In the genomic region with DNA sequence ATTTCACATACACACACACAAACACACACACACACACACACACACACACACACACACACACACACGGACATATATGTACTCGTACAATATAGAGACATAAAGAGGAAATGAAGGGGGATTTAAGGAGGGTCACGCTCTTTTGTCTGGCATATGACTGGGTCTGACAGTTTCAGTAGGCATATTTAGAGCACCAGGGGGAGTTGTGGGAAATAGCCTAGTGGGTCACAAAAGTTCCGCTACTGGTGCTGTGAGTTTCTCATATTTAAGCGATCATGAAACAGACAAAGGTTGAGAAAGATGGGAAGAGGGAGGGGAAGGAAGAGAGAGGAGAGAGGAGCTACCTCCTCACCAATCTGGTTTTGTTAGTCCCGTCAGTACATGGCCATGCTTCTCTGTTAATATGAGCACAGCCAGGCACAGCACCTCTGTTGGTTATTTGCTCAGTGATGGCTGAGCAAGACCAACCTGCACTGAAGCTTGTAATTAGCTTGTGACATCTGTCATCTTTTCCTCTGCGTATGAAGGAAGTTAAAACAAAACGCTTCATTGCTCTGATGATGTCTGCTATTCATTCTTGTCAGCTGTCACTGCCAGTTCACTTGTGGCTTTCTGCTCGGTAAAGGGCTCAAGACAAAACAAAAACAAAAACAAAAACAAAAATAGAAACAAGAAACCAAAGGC, we compare ENCODE assay signal across 26 mouse cellular contexts. TPM values are rescaled to one million over a fixed set of nuclear protein-coding genes. Genes with fewer than 3 reads are reported as not detected.
A peak's percentile ranks its signal among the peaks of the same experiment; 100 is the strongest.
DNase-seq lines count a peak whose midpoint lies in the region; ATAC-seq and TF ChIP-seq lines count a peak whose summit lies in the region.
"Had no signal": no experiment of that assay in that cellular context is flagged by ENCODE, and none has a peak within 500 bp of the region (broad histone marks: within the 10 kb centered on the region; RNA-seq: fewer than 3 reads in every experiment).

No protein-coding gene starts in this region.

- peaks cover 8% of the 10 kb centered on the region for H3K4me1 ChIP-seq in hindbrain, embryonic 16.5 days (ENCODE audit: control insufficient read depth, insufficient read depth, low read depth, low read length)
- peaks cover 11% of the 10 kb centered on the region for H3K4me1 ChIP-seq in hindbrain, embryonic 10.5 days (replicated peaks)
- peaks cover 3 to 26% of the 10 kb centered on the region in 2 experiments for H3K4me1 ChIP-seq in CH12.LX (ENCODE audit: control insufficient read depth in 1 of 2, insufficient read depth in 2 of 2)

- H3K27me3 ChIP-seq in hindbrain, embryonic 16.5 days (replicated peaks; ENCODE audit: control insufficient read depth, insufficient read depth, low read length): no peaks in the 10 kb centered on the region
- H3K27me3 ChIP-seq in hindbrain, embryonic 10.5 days (ENCODE audit: insufficient read depth, poor library complexity, severe bottlenecking): peaks cover 14% of the 10 kb centered on the region
- peaks cover 7% of the 10 kb centered on the region for H3K27me3 ChIP-seq in CH12.LX (replicated peaks)
- H3K27me3 ChIP-seq in splenic B cell, adult 2 months (ENCODE audit: control insufficient read depth, insufficient read depth, low read length, poor library complexity, severe bottlenecking): no peaks in the 10 kb centered on the region
- H3K27me3 ChIP-seq: limb, embryonic 12.5 days; neural tube, embryonic 12.5 days had no signal

- 72% methylated on average over 9 of the region's 9 CpGs for WGBS in hindbrain, embryonic 16.5 days
- WGBS in hindbrain, embryonic 10.5 days: 84% methylated on average over 9 of the region's 9 CpGs

- H3K36me3 ChIP-seq in hindbrain, embryonic 16.5 days (ENCODE audit: control insufficient read depth, insufficient read depth, low read length): no peaks in the 10 kb centered on the region
- no peaks in the 10 kb centered on the region for H3K36me3 ChIP-seq in hindbrain, embryonic 10.5 days
- H3K36me3 ChIP-seq in CH12.LX (replicated peaks in 1 of 2; ENCODE audit: control insufficient read depth in 1 of 2, insufficient read depth in 1 of 2, low read length in 1 of 2): no peaks in the 10 kb centered on the region
- H3K36me3 ChIP-seq in splenic B cell, adult 2 months (ENCODE audit: control insufficient read depth, insufficient read depth, low read length, poor library complexity, severe bottlenecking): no peaks in the 10 kb centered on the region
- H3K36me3 ChIP-seq: forebrain, embryonic 10.5 days; limb, embryonic 12.5 days; liver, embryonic 12.5 days; midbrain, embryonic 12.5 days; neural tube, embryonic 12.5 days had no signal

- dilution Hi-C loops in CH12.LX (cut with MboI; ENCODE audit: extremely low pct_ligation_motif_present, extremely low pct_unique_long_range_greater_than_20kb, low sequenced_read_pairs): no loop called here

- H3K4me2 ChIP-seq in hindbrain, embryonic 16.5 days (ENCODE audit: low read length): no peak overlapping the region
- peak overlapping the region; percentile 25; the same call in 1 of the 2 replicates for H3K4me2 ChIP-seq in CH12.LX (ENCODE audit: insufficient read depth, low read depth, poor library complexity, severe bottlenecking)
- H3K4me2 ChIP-seq: heart, embryonic 11.5 days; hindbrain, embryonic 14.5 days; limb, embryonic 12.5 days; liver, embryonic 12.5 days; midbrain, embryonic 12.5 days; neural tube, embryonic 12.5 days had no signal

- in situ Hi-C loops in CH12.LX (cut with MboI; ENCODE audit: low pct_ligation_motif_present, low pct_unique_long_range_greater_than_20kb, low sequenced_read_pairs): no loop called here

- no peak; the same call in 1 of the 2 replicates for TF ChIP-seq EP300 in CH12.LX (IDR thresholded peaks at IDR 0.05; ENCODE audit: low read length)

- ATAC-seq in hindbrain, embryonic 16.5 days: peak; percentile 63; the same call in 1 of the 2 replicates
- no peak for ATAC-seq in activated CD4-positive, CD25-positive, alpha-beta regulatory T cell, adult 4 months
- ATAC-seq: intestine, postnatal 0 days; liver, embryonic 12.5 days had no signal

- TF ChIP-seq POLR2A in CH12.LX (IDR thresholded peaks at IDR 0.05; ENCODE audit: low read depth, low read length): no peak

- no peak overlapping the region for H3K9ac ChIP-seq in hindbrain, embryonic 16.5 days (ENCODE audit: low read depth, low read length)
- H3K9ac ChIP-seq in CH12.LX (ENCODE audit: insufficient read depth, low read depth): no peak overlapping the region
- H3K9ac ChIP-seq: hindbrain, embryonic 14.5 days; limb, embryonic 12.5 days; liver, embryonic 12.5 days; midbrain, embryonic 12.5 days; neural tube, embryonic 12.5 days had no signal

- H3K79me2 ChIP-seq in CH12.LX (replicated peaks; ENCODE audit: control insufficient read depth, extremely low read depth, insufficient read depth, poor library complexity, severe bottlenecking): no peaks in the 10 kb centered on the region

- DNase-seq in hindbrain, embryonic 10.5 days (ENCODE audit: low spot score): no peak
- DNase-seq in CH12.LX (ENCODE audit: extremely low read depth): peak; percentile 77
- DNase-seq in induced T-regulatory cell, adult 2 months (ENCODE audit: low read depth): peak; percentile 34
- DNase-seq in splenic B cell, adult 2 months (ENCODE audit: low read depth, low spot score): peak; percentile 90
- no peak for DNase-seq in thymus, postnatal 10 days (ENCODE audit: low spot score in 2 of 2)
- DNase-seq: adrenal gland, postnatal 10 days; cerebellum, adult 8-10 months; cerebellum, postnatal 36 days; gastrocnemius, adult 2 months; kidney, postnatal 25 days; layer of hippocampus, postnatal 36 days; lung, adult 18-20 months; lung, postnatal 14 days; right cerebral cortex, adult 18-20 months; right cerebral cortex, postnatal 4 days had no signal

- H3K9me3 ChIP-seq in hindbrain, embryonic 16.5 days (ENCODE audit: control insufficient read depth, low read length): no peaks in the 10 kb centered on the region
- no peaks in the 10 kb centered on the region for H3K9me3 ChIP-seq in hindbrain, embryonic 10.5 days
- H3K9me3 ChIP-seq in CH12.LX (replicated peaks; ENCODE audit: low read length): no peaks in the 10 kb centered on the region
- H3K9me3 ChIP-seq: forebrain, embryonic 10.5 days; limb, embryonic 12.5 days; liver, embryonic 12.5 days; midbrain, embryonic 12.5 days; neural tube, embryonic 12.5 days had no signal

- TF ChIP-seq CTCF in CH12.LX (conservative IDR thresholded peaks at IDR 0.05 in 1 of 2, IDR thresholded peaks at IDR 0.05 in 1 of 2; ENCODE audit: low read depth in 2 of 2, low read length in 2 of 2): no peak

- no peak overlapping the region for H3K27ac ChIP-seq in hindbrain, embryonic 16.5 days (ENCODE audit: low read depth, low read length)
- H3K27ac ChIP-seq in hindbrain, embryonic 10.5 days: no peak overlapping the region
- H3K27ac ChIP-seq in CH12.LX (ENCODE audit: insufficient read depth, low read depth): no peak overlapping the region
- H3K27ac ChIP-seq: forebrain, embryonic 10.5 days; gastrocnemius, adult 2 months; hindbrain, embryonic 14.5 days; layer of hippocampus, adult 2 months; limb, embryonic 12.5 days; liver, embryonic 12.5 days; midbrain, embryonic 12.5 days; neural tube, embryonic 12.5 days had no signal

- TF ChIP-seq RAD21 in CH12.LX (IDR thresholded peaks at IDR 0.05; ENCODE audit: low read depth, low read length): no peak

- no peak overlapping the region for H3K4me3 ChIP-seq in hindbrain, embryonic 16.5 days (ENCODE audit: low read length)
- no peak overlapping the region for H3K4me3 ChIP-seq in hindbrain, embryonic 10.5 days
- no peak overlapping the region for H3K4me3 ChIP-seq in CH12.LX (replicated peaks in 1 of 3; ENCODE audit: low read depth in 2 of 3, low read length in 2 of 3, poor library complexity in 1 of 3)
- H3K4me3 ChIP-seq: forebrain, embryonic 10.5 days; gastrocnemius, adult 2 months; layer of hippocampus, adult 2 months; limb, embryonic 12.5 days; liver, embryonic 12.5 days; midbrain, embryonic 12.5 days; neural tube, embryonic 12.5 days had no signal

TF ChIP-seq in CH12.LX, 34 proteins besides CTCF, POLR2A, EP300 and RAD21 (continues in another document):
- TF ChIP-seq SIN3A (IDR thresholded peaks at IDR 0.05; ENCODE audit: low read length) (0 out of 2 replicates have a peak, but pooled peaks have one; percentile 31), MAX (IDR thresholded peaks at IDR 0.05; ENCODE audit: low read length) (no peak), KAT2A (IDR thresholded peaks at IDR 0.05; ENCODE audit: insufficient replicate concordance, low read length) (no peak), BHLHE40 (IDR thresholded peaks at IDR 0.05; ENCODE audit: low read depth, low read length) (no peak; the same call in 1 of the 2 replicates), MEF2A (IDR thresholded peaks at IDR 0.05; ENCODE audit: borderline replicate concordance, low read depth, low read length) (no peak), RCOR1 (conservative IDR thresholded peaks at IDR 0.05; ENCODE audit: low read depth, low read length) (no peak), POLR2AphosphoS2 (IDR thresholded peaks at IDR 0.05; ENCODE audit: low read depth, low read length) (no peak), TCF12 (IDR thresholded peaks at IDR 0.05; ENCODE audit: low read depth, low read length) (no peak), IRF4 (IDR thresholded peaks at IDR 0.05; ENCODE audit: low read depth, low read length) (no peak), NELFE (IDR thresholded peaks at IDR 0.05; ENCODE audit: low read depth, low read length) (no peak), SMC3 (IDR thresholded peaks at IDR 0.05; ENCODE audit: low read depth, low read length) (no peak), MXI1 (IDR thresholded peaks at IDR 0.05; ENCODE audit: low read depth, low read length) (no peak), UBTF (IDR thresholded peaks at IDR 0.05; ENCODE audit: low read depth, low read length) (no peak), ZNF384 (IDR thresholded peaks at IDR 0.05; ENCODE audit: low read depth, low read length) (no peak), ZMIZ1 (IDR thresholded peaks at IDR 0.05; ENCODE audit: low read depth, low read length) (no peak), TBP (conservative IDR thresholded peaks at IDR 0.05; ENCODE audit: low read depth, low read length) (no peak), MAZ (IDR thresholded peaks at IDR 0.05; ENCODE audit: low read depth, low read length) (no peak), ZKSCAN1 (IDR thresholded peaks at IDR 0.05; ENCODE audit: borderline replicate concordance, low read depth, low read length) (no peak), HCFC1 (IDR thresholded peaks at IDR 0.05; ENCODE audit: low read depth, low read length) (no peak), JUND (conservative IDR thresholded peaks at IDR 0.05; ENCODE audit: low read depth, low read length) (peak; percentile 39; the same call in 1 of the 2 replicates)

RNA-seq across cellular contexts. Expression of gene Il1r1, which starts 37.7 kb away (rescaled TPM):
- polyA plus RNA-seq in hindbrain, embryonic 16.5 days (2015; fragmentation: Nextera tagmentation; extraction: Ambion mirVana): 0.70 and 0.75 TPM in 2 replicates
- 0.40 and 0.58 TPM in 2 replicates for polyA plus RNA-seq in hindbrain, embryonic 10.5 days (2016; fragmentation: Nextera tagmentation; extraction: Ambion mirVana)
- total RNA-seq in CH12.LX (2012; rRNA removed) (not detected in 2 replicates), CH12.LX (2014; rRNA removed) (not detected in 2 replicates)
- 0.04 TPM in 1 of 2 replicates, not detected in the other for polyA plus RNA-seq in CH12.LX (2012; ENCODE audit: insufficient read length, low read depth)
- under 1 TPM; 0.25 to 0.46 TPM for polyA plus RNA-seq in activated CD4-positive, CD25-positive, alpha-beta regulatory T cell, adult 4 months (2017; shearing (Covaris generic))

Comparison
In these comparisons a context has a peak if more than half of its experiments do, and no peak if none do; other contexts are left out.
1. DNase-seq: peak in CH12.LX (single experiment), induced T-regulatory cell, adult 2 months (single experiment) and splenic B cell, adult 2 months (single experiment); none in hindbrain, embryonic 10.5 days (single experiment) and thymus, postnatal 10 days (0 of 2).